Comparison of ENCODE assay signal across 8 mouse cellular contexts in the genomic region with DNA sequence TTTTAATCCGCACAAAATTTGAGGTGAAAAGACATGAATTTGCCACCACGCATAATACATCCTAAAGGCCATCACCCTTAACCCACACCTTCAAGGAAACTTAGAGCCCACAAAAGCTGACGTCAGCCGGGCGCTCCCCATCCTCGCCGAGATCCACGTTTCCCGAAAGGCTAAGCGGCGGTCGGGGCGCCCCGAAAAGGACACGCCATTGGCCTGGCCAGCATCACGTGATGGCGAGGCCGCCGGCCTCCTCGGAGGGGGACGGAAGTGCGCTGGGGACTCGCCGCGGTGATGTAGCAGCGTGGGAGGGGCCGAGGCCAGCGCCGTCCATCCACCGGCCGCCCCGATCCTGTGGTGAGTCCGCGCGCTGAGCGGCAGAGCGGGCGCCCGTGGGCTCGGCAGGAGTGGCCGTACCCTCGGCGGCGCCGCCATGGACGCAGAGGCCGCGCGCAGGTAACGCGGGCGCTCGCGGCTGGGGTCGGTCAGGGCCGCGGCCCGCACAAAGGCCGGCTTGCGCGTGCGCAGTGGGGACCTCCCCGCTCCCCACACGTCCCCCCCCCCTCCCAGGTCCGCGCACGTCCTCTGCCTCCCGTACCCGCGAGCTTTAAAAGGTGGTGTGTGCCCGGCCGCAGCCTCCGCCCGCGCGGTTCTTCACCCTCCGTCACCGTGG. TPM values are rescaled to one million over a fixed set of nuclear protein-coding genes. Genes with fewer than 3 reads are reported as not detected.
DNase-seq lines count a peak whose midpoint lies in the region; ATAC-seq lines count a peak whose summit lies in the region.
"Not testable (repeated sequence)": the region's sequence is repeated elsewhere in the genome, so short reads cannot be mapped to it uniquely, and the experiment has no call there.

A gene (plus strand): TSS at position 243 of the 670 bp plus-strand sequence.

- H3K9ac ChIP-seq in hindbrain, embryonic 13.5 days, result peak within 1 kb of the TSS; percentile 93

- peaks cover 23% of the 10 kb centered on the region for H3K4me1 ChIP-seq in hindbrain, embryonic 13.5 days (replicated peaks)

- peak within 1 kb of the TSS; percentile 78 for H3K4me3 ChIP-seq in hindbrain, embryonic 13.5 days

- H3K27ac ChIP-seq in hindbrain, embryonic 13.5 days, result peak within 1 kb of the TSS; percentile 95

- peak within 1 kb of the TSS; percentile 76 for H3K4me2 ChIP-seq in hindbrain, embryonic 13.5 days

- ATAC-seq in hindbrain, embryonic 13.5 days (ENCODE audit: low FRiP score), result peak; percentile 96

- not testable (repeated sequence) for H3K27me3 ChIP-seq in hindbrain, embryonic 13.5 days

- H3K36me3 ChIP-seq in hindbrain, embryonic 13.5 days, result peaks cover 22% of the 10 kb centered on the region

- peak; percentile 98 for DNase-seq in NIH3T3 (ENCODE audit: low read depth)
- peak; percentile 92 to 93 for DNase-seq in cerebellum, postnatal 14 days
- peak; percentile 81 to 84 for DNase-seq in frontal cortex, postnatal 14 days (ENCODE audit: low spot score in 2 of 2)
- peak; percentile 70 to 77 for DNase-seq in layer of hippocampus, postnatal 25 days (ENCODE audit: extremely low spot score in 1 of 2, low spot score in 1 of 2)
- DNase-seq in lung, postnatal 25 days (ENCODE audit: low spot score), result peak; percentile 94
- DNase-seq in retina, embryonic 14.5 days (ENCODE audit: low spot score), result peak; percentile 93
- peak; percentile 89 for DNase-seq in thymus, postnatal 4 days

- WGBS in hindbrain, embryonic 13.5 days, result under 1% methylated on average over 69 of the region's 78 CpGs

- H3K9me3 ChIP-seq in hindbrain, embryonic 13.5 days, result not testable (repeated sequence)

RNA-seq across cellular contexts. Expression of the gene that starts here (rescaled TPM):
- 196 and 203 TPM in 2 replicates for polyA plus RNA-seq in hindbrain, embryonic 13.5 days (2015; fragmentation: Nextera tagmentation; extraction: Ambion mirVana)
- 10 to 100 TPM; 50.0 to 57.4 TPM for total RNA-seq in layer of hippocampus, postnatal 25 days (2021)

Comparison
In these comparisons a context has a peak if more than half of its experiments do, and no peak if none do; other contexts are left out.
1. Peak in every context shown above with its lines: DNase-seq, ATAC-seq, H3K4me3 ChIP-seq and H3K27ac ChIP-seq.